Mouse (Mus musculus): Measurements from ENCODE around the gene Olig3.
"Not testable (repeated sequence)": the region's sequence is repeated elsewhere in the genome, so short reads cannot be mapped to it uniquely, and the experiment has no call there.

The Olig3 gene

DNA sequence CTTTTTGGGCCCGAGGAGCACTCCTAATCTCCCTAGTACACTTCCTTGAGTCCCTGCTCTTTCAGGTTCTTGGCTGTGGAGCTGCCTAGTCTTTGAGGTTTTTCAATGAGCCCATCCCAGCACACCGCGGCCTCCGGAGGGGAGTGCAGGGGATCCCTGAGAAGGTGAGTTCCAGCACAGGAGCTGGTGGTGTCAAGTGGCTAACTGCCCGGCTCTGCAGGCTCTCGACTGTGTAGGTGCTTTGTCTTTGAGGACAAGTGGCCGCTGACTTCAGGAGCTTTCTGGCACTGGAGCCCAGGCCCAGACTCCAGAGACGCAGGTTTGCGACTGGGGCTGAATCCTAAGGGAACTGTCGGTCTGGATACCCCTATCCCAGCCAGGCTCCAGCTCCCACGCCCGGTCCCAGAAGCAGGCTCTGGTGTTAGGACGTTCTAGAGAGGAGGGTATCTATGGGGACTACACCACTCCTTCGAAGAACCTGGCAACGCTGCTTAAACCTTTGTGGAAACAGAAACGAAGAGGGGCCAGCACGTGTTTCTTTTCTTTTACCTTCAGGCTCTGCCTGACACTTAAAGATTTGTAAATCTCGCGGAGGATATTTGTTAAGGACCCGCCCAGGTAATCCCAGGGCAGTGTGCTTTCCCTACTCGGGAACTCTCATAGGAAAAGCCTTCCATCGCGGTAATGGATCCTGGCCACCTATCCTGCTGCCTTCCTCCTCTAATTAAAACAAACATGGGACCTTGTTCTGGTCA, 5.4 kb downstream of the Olig3 start:
- no peak for DNase-seq (ENCODE audit: low read depth)

DNA sequence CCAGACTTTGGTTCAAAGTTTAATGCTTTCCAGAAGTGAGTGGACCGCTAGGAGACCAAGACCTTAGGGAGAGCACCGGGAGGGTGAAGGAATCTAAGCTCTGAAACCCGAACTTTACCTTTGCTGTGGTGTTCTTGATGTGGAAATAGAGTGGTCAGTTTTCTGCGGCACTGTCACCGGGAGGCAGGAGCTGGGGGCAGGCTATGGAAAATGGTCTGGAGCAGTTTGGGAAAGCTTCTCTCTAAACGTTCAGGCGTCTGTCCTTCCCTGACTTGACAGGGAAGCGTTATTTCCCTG, 5.9 kb downstream of the Olig3 start:
- DNase-seq (ENCODE audit: low read depth), result no peak

DNA sequence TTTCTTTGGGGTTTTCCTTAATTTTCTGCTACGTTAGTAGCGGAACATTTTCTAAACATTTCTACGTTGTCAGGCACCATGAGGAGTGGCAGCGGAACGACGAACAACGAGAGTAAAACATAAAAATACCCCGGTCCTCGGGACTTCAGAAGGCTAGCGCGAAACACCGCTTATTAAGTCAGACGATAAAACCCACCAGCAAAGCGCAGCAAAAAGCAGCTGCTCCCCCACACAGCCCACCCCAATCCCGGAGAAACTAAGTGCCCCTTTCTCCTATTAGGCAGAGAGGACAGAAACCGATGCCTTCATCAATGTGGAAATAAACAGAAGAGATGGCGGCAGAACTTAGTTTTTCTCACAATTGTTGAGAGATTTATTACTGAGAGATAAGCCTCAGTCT, 6.5 kb downstream of the Olig3 start:
- DNase-seq (ENCODE audit: low read depth), result no peak

DNA sequence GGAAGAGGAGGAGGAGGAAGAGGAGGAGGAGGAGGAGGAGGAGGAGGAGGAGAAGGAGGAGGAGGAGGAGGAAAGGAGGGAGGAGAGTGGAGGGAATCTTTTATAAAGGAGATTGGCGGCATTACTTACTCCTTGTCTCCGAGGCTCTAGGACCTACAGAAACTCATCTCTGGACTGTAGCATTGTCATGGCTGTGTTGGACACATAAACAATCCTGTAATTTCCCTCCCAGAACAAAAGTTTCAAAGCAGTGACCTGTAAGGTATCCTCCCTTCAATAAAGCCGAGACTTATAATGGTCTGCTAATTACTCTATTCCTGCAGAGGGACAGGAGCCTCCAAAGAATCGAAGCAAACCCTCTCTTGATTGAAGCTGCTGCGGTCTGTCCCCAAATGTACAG, 7.0 kb downstream of the Olig3 start:
- no peak for DNase-seq (ENCODE audit: low read depth)

DNA sequence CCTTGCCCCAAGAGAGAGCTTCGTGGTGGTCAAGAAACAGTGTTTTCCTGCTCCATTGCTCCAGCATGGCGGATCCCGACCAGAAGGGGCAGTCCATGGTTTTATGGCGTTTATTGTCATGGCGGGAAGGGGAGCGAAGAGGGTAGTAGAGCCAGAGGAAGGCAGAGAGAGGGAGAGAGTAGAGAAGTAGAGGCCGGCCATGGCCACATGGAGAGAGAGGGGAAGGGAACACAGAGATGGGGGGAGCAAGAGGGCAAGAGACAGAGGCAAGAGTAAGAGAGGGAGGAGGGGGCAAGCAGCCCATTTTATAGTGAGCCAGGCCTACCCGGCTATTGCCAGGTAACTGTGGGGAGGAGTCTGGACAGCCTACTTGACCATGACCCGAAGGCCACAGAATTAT, 12.8 kb downstream of the Olig3 start:
- DNase-seq (ENCODE audit: low read depth), result no peak

DNA sequence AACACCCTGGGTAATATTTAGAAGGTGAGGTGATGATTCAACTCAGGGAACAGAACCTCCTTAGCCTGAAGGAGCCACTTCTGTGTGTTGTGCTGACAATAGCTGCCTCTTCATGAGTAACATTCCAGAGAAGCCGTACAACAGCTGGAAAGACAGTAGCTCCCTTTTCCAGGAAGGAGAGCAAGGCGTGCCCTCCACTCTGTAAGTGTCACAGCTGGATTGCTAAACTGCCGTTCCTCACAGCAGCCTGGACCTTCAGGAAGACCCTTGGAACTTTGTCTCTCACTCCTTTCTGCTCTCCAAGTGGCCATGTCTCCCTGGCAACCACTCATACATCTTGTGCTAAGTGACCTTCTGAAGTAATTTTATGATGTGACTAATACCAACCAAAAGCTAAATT, 13.8 kb downstream of the Olig3 start:
- DNase-seq (ENCODE audit: low read depth), result no peak

DNA sequence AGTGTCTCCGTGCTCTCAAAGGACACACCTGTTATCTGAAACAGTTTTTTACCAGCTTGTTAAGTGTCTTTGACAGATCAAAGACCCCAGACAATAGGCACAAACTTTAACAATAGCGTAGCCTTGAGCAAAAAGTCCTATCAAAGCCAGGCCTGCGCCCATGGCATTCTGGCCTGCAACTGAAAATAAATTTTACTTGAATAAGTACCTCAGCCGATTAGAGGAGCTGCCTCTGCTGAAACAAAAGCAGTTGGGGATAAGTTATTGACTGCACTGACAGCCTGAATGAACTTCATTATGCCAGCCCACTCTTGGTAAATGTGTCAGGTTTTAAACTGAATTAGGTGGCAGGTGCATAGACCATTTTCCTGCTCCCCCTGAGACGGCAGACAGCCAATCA, 15.9 kb downstream of the Olig3 start:
- no peak for DNase-seq (ENCODE audit: low read depth)

DNA sequence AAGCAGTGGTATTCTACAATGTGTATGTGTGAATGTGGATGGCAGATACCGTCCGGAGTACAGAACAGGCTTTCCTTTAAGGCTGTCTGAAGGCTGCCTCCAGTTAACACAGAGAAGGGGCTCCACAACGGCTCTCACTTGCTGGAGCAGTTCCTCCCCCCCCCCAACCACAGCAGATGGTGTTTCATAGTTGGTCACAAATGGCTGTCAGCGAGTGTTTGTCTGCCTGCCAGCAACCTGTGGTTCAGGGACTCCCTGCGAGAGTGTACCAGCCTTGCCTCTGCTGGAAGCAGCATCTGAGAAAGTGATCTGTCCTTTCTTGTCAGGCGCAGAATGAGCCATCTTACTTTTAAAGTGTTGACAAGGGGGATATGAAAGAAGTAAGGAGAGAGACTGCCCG, 17.5 kb downstream of the Olig3 start:
- DNase-seq (ENCODE audit: low read depth), result no peak

DNA sequence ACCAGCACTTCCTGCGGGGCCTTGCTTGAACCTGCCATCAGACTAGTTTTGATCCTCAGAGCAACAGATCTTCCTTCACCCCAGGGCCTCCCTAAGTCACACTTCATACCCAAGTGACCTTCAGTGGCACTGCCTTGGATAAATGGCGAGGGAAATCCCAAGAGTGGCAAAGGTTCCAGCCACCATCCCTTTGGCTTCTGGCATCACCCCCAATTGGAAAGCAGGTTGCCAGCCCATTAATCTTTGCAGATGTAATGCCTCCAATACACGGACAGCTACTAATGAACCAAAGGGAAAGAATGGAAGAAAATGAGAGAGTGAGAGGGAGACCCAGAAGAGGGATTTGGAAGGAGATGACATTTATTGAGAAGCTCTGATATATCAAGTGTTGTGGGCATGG, 18.0 kb downstream of the Olig3 start:
- DNase-seq (ENCODE audit: low read depth), result no peak

DNA sequence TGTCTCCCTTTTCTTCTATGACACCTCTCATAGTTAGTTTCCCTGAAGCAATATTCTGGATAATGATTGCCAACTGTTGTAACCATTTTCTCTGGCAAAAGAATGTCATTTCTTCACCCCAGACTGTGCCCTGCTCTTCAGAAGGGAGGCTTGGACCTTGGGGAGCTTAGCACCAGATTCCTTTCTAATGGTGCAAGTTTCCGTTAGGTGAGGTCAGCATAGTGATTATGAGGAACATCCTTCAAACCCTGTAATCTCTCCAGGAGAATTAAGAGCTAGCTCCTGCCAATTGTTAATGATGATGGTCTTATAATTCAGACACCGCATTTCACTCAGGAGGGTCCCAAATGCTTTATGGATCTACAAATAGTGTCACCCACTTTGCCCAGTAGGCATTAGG, 19.5 kb downstream of the Olig3 start:
- DNase-seq (ENCODE audit: low read depth), result no peak

DNA sequence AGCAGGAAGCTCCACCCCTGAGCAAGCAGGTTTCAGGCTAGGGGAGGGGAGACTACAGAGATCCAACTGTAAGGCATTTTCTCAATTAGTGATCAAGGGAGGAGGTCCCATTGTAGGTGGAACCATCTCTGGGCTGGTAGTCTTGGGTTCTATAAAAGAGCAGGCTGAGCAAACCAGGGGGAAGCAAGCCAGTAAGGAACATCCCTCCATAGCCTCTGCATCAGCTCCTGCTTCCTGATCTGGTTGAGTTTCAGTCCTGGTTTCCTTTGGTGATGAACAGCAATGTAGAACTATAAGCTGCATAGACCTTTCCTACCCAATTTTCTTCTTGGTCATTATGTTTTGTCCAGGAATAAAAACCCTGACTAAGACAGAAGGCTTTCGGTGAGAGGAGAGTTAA, 24.6 kb downstream of the Olig3 start:
- DNase-seq (ENCODE audit: low read depth), result not testable (repeated sequence)

DNA sequence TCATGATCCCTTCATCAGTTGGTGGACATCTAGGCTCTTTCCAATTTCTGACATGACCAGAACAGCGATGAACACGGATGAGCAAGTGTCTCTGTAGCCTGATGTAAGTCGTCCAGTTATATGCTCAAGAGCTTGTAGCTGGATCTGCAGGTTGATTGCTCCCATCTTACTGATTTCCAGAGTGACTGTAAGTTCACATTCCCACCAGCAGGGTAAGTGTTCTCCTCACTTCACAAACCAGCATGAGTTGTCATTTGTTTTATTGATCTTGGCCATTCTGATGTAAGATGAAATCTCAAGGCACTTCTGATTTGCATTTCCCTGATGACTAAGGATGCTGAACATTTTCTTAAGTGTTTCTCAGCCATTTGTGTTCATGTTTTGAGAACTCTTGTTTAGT, 27.8 kb downstream of the Olig3 start:
- peak; percentile 7 for DNase-seq (ENCODE audit: low read depth)

DNA sequence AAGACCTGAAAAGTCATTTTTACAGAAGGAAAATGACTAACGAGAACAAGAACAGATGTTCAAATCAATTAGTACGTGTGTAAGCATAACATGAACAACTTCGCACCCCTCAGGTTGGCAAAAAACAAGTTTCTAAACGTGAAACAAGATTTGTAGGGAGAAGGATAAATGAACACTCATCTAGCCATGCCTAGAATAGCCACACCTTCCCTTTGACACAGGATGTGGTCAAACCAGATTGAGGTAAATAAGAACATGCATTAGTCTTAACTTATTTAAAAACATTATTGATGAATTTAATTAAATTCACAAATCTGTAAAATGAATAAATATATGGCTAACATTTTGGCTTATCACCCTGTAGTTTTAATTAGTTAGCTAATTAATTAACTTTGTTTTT, 35.5 kb downstream of the Olig3 start:
- no peak for DNase-seq (ENCODE audit: low read depth)

DNA sequence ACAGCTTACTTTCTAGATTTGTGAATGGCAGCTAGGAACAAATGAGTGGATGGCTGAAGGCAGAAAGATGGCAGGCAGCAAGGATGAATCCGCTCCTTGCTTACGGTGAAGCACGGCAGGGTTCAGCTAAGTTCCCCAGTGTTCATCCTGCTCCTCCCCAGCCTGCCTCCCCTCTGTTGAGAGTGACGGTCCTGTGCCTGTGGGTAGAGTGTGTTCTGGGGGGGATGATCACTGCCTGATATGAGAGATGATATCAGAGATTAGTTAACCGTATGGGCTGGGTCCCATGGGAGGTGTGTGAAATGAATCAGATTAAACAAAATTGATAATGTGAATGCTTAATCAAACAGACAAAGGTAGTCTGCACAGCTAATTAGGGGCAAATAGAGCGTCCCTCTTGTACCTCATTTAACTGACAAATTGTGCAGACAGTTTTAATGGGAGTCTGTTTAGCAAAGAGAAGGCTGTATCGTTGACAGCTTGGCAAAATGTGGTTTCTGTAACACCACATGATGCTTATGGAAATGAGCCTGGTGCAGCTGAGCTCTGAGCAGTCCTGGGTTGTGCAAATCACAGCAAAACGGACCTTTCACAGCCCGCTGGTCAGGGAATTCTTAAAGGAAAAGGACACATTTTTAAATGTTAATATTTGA, 40.3 kb downstream of the Olig3 start:
- DNase-seq (ENCODE audit: low read depth), result no peak

DNA sequence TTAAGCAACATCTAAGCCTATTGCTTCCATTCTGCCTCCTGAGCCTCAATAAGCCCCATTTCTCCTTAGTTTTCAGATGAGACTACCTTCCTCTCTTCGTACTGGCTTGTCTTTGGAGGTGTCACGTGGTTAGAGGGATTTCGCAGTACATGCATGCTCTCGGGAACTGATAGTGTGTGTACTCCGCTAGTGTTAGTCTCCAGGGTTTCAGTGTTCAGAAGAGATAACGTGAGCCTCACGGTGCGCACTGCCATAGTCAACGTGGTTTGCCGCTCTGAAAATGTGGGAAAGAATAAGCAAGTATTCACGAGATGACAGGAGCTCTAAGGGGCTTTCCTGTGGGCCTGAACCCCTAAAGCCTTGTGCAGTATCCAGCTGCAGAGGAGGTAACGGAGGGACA, 41.1 kb downstream of the Olig3 start:
- no peak for DNase-seq (ENCODE audit: low read depth)

DNA sequence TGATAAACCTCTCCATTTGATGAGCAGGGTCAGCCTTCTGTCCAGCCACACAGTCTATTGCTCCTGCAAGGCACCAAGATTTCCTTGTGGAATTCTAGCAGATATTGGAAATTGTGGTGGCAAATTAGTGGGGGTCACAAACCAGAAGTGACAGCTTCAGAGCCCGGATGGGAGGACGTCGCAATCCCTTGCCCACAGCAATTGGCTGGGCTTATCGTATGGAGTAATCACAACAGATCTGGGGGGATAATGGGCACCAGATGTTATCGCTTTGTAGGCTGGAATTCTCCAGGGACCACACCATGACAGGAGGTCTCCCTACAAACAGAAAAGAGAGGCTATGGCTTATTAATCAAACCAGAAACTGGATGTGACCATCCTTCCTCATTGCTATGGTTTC, 44.8 kb downstream of the Olig3 start:
- no peak for DNase-seq (ENCODE audit: low read depth)

DNA sequence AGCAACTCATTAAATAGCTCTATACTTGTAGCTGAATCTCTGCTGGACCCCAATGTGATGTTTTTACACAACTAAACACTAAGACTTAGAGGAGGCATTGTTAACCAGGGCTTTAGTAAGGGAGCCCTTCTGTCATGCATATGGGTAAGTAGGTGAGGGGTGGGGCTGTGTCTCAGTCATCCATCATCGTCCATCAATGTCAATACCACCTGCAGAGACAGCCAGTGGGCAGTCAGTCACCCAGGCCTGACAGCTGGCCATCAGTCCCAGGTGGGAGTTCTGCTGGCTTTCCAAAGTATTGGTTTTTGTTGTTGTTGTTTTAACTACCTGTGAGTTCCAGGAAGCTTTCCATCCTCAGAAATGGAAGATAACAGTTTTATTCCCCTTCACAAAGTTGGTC, 48.1 kb downstream of the Olig3 start:
- no peak for DNase-seq (ENCODE audit: low read depth)

DNA sequence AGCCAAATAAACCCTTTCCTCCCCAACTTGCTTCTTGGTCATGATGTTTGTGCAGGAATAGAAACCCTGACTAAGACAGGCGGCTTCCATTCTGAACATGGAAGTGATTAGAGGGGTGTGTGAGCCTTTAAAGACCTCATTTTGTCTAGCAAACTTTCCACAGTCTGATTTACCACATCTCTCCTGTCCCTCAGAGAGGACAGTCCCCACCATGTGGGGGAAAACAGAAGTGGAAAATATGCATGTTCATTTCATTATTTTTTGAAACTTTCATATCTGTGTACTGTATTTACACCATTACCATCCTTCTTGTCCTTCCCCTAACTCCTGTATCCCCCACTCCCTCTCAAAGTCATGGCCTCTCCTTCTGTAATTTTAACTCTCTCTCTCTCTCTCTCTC, 49.6 kb downstream of the Olig3 start:
- no peak for DNase-seq (ENCODE audit: low read depth)

DNA sequence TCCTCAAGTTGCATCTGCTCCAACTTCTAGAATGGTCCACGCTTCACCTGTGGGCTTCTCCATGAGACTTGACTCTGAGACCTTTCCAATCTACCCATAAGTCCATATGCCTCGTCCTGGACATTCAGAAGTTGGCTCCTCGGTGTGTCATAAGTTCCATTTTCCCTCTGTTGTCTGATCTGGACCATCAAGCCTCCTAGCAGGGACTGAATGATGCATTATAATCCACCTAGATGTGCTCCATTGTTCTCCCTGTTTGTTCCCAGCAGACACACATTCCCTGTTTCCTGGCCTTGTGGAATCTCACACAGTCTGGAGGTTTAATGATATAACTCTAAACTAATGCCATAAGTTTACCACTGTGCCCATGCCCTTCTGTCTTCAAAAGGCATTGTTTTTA, 50.8 kb downstream of the Olig3 start:
- no peak for DNase-seq (ENCODE audit: low read depth)

All from 416B (cell line).